Mouse (Mus musculus) heart, embryonic 11.5 days (tissue): ENCODE results near the gene Rasgrp2. TPM values are rescaled to one million over a fixed set of nuclear protein-coding genes. Genes with fewer than 3 reads are reported as not detected.

ENCODE experiments used
- ATAC-seq: fragments of 200-750 bp; cut with Nextera tagmentation; replicated peaks from 2 replicates; pipeline ENCODE4 v1.8.0; 2017; ENCODE audit warnings: moderate library complexity; ENCODE audit not compliant: insufficient number of reproducible peaks, low FRiP score, low TSS enrichment
- H3K27ac ChIP-seq: fragments of 300-500 bp; sonication (generic); 2 replicates; pipeline ENCODE4 v1.5.1; 2014; ENCODE audit warnings: mild to moderate bottlenecking, low read depth, low read length
- H3K27me3 ChIP-seq: fragments of 300-500 bp; sonication (generic); 2 replicates; pipeline ENCODE4 v1.6.1; 2014; ENCODE audit warnings: mild to moderate bottlenecking, low read length, mixed read lengths; ENCODE audit not compliant: control insufficient read depth, insufficient read depth
- H3K36me3 ChIP-seq: fragments of 300-500 bp; sonication (generic); 2 replicates; pipeline ENCODE4 v1.6.1; 2014; ENCODE audit warnings: mild to moderate bottlenecking, low read length, moderate library complexity, mixed read lengths; ENCODE audit not compliant: control insufficient read depth, insufficient read depth
- H3K4me1 ChIP-seq: fragments of 300-500 bp; sonication (generic); 2 replicates; pipeline ENCODE4 v1.6.1; 2014; ENCODE audit warnings: low read length; ENCODE audit not compliant: control insufficient read depth, insufficient read depth
- H3K4me2 ChIP-seq: fragments of 300-500 bp; sonication (generic); 2 replicates; pipeline ENCODE4 v1.6.1; 2014; ENCODE audit warnings: mild to moderate bottlenecking, moderate library complexity
- H3K4me3 ChIP-seq: fragments of 300-500 bp; sonication (generic); 2 replicates; pipeline ENCODE4 v1.5.1; 2014; ENCODE audit warnings: low read depth, low read length
- H3K9ac ChIP-seq: fragments of 300-500 bp; sonication (generic); 2 replicates; pipeline ENCODE4 v1.6.1; 2014; ENCODE audit warnings: mild to moderate bottlenecking, low read depth, low read length, moderate library complexity
- H3K9me3 ChIP-seq: fragments of 300-500 bp; sonication (generic); replicated peaks from 2 replicates; pipeline ENCODE4 v1.6.1; 2016; ENCODE audit warnings: low read length; ENCODE audit not compliant: control insufficient read depth
- WGBS: fragments of 180-500 bp; shearing (Covaris S2); extraction: QIAGEN DNeasy Blood & Tissue Kit; methylation state at CpG from one replicate; pipeline ENCODE4 v1.1.7; 2014; ENCODE audit not compliant: insufficient replicate concordance; 5-methylcytosine and 5-hydroxymethylcytosine counted together
- polyA plus RNA-seq: library from polyadenylated mRNA; unstranded; fragments of >200 nt; fragmentation: Nextera tagmentation; extraction: Ambion mirVana; gene quantifications from 2 replicates; pipeline ENCODE4 v1.2.1, GENCODE M21; 2014

The Rasgrp2 gene
- polyA plus RNA-seq, 1 experiment from 2014 or later, result 42.7 TPM

DNA sequence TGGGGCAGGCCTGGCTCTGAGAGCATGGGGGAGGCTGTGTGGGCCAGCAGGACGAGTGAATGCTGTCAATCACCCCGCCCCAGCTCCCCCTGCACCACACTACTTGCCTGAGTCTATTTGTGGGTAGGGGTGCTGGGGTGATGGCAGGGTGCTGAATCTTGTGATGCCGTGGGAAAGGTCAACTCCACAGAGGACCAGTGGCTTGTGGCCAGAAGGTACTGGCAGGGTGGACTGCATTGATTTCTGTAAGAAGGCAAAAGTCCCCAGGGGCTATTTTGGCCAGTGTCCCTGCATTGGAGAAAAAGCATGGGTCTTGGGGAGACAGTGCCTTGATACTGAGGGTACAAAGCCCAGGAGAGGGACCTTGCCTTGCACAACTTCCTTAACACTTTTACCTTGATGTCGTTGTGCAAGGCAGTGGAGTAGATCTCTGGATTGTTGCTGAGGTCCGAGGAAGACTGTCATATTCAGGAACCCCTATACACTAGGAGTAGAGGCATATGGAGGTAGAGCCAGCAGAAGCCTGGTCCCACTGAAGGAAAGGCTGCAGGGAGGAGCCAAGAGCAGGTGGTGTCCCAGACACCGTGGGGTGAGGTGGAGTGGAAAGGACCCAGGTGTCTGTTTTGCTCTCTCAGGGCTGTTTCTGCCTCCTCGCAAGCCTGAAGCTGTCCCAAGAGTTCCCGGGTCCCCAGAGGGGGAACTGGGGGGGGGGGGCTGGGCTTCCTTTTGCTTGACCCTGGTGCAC, 25.2 kb downstream of the Rasgrp2 start:
- Histone ChIP-seq H3K27ac (no peak overlapping the region), H3K27me3 (peaks cover 86% of the 10 kb centered on the region), H3K4me1 (peaks cover 14% of the 10 kb centered on the region), H3K9me3 (no peaks in the 10 kb centered on the region), H3K36me3 (no peaks in the 10 kb centered on the region), H3K4me3 (no peak overlapping the region), H3K4me2 (no peak overlapping the region), H3K9ac (no peak overlapping the region)
- 55% methylated on average over 7 of the region's 8 CpGs for WGBS
- no peak for ATAC-seq

DNA sequence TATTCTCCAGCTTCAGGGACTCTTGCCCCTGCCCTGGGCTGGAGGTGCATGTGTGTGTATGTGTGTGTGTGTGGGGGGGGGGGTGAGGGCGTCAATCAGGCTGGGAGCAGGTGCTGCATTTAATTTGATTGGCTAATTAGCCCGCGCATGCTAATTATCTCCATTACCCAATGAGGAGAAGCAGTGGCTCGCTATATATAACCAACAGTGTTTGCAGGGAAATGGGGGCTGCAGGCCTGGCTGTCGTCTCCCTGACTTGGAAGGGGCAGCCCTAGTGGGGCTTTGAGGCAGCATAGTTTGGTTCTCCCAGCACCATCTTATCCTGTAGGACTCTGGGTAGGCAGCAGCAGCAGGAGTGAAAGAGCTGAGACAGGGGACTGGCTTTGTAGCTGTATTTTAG, 26.5 kb downstream of the Rasgrp2 start:
- H3K4me3 ChIP-seq, result no peak overlapping the region
- no peak overlapping the region for H3K4me2 ChIP-seq
- H3K9me3 ChIP-seq, result no peaks in the 10 kb centered on the region
- H3K27ac ChIP-seq, result no peak overlapping the region
- no peak for ATAC-seq
- no peak overlapping the region for H3K9ac ChIP-seq
- peaks cover 14% of the 10 kb centered on the region for H3K4me1 ChIP-seq
- peaks cover 86% of the 10 kb centered on the region for H3K27me3 ChIP-seq
- 48% methylated on average over 5 of the region's 5 CpGs for WGBS
- no peaks in the 10 kb centered on the region for H3K36me3 ChIP-seq

DNA sequence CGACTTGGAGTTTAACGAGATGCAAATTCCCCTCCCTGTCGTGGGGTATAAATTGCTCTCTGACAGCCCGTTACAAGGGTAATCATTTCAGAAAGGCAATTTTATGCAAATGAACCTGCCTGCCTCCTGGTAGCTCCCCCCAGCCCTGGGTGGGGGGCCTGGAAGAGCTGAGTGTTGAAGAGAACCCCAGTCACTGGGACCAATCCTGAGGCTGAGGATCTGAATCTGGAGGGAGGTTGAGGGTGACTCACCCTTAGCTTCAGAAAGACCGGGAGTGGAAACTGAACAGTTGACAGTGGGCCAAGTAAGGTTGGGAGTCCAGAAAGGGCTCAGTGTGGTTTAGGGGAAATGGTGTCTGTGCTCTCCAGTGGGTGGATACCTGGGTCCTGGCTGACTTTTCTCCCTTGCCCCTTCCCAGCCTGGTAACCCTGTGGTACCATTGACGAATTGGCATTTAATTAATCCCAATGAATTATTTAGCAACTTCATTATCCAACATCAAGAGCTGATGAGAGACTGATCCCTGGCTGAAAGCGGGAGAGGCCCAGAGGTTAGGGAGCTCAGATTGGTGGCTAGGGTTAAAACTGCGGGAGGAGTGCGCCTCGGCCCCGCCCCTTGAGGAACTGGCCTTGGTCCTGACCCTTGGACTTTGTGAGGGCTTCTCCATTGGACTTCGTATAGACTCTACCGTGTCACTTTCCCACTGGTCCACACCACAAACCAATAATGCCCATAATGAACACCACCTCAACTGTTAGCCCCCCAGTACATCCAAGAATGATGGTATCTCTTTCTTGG, 27.8 kb downstream of the Rasgrp2 start:
- Histone ChIP-seq H3K27me3 (peaks cover 81% of the 10 kb centered on the region), H3K36me3 (no peaks in the 10 kb centered on the region), H3K4me2 (no peak overlapping the region), H3K9me3 (no peaks in the 10 kb centered on the region), H3K4me1 (peaks cover 14% of the 10 kb centered on the region), H3K9ac (no peak overlapping the region), H3K27ac (no peak overlapping the region), H3K4me3 (no peak overlapping the region)
- no peak for ATAC-seq
- 22% methylated on average over 13 of the region's 13 CpGs for WGBS

DNA sequence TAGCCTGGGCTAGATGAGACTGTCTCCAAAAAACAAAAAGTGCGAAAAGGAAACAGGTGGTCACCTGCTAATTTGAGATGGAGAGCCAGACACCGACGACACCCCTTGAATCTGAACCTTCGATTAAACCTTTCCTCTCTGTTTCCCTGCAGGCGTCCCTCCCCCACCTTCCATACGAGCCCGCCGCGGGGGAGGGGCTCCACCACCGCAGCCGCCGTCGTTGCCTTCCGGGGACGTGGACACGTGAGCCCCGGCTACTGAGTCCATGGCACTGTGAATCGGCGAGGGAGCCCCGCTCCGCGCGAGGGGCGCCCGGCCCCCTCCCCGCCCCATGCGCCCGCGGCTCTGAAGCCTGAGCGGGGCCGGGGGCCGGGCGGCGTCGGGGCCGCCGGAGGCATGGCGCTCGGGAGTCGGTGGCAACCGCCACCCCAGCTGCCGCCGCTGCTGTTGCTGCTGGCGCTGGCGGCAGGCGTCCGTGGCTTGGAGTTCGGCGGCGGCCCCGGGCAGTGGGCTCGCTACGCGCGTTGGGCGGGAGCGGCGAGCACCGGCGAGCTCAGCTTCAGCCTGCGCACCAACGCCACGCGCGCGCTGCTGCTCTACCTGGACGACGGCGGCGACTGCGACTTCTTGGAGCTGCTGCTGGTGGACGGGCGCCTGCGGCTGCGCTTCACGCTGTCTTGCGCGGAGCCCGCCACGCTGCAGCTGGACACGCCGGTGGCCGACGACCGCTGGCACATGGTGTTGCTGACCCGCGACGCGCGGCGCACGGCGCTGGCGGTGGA, 28.7 kb downstream of the Rasgrp2 start:
- Histone ChIP-seq H3K4me2 (peak overlapping the region; percentile 48), H3K9me3 (no peaks in the 10 kb centered on the region), H3K4me1 (peaks cover 14% of the 10 kb centered on the region), H3K36me3 (no peaks in the 10 kb centered on the region), H3K27me3 (peaks cover 81% of the 10 kb centered on the region), H3K27ac (no peak overlapping the region), H3K9ac (no peak overlapping the region), H3K4me3 (peak overlapping the region; percentile 25)
- WGBS, result 2% methylated on average over 90 of the region's 94 CpGs
- no peak for ATAC-seq

DNA sequence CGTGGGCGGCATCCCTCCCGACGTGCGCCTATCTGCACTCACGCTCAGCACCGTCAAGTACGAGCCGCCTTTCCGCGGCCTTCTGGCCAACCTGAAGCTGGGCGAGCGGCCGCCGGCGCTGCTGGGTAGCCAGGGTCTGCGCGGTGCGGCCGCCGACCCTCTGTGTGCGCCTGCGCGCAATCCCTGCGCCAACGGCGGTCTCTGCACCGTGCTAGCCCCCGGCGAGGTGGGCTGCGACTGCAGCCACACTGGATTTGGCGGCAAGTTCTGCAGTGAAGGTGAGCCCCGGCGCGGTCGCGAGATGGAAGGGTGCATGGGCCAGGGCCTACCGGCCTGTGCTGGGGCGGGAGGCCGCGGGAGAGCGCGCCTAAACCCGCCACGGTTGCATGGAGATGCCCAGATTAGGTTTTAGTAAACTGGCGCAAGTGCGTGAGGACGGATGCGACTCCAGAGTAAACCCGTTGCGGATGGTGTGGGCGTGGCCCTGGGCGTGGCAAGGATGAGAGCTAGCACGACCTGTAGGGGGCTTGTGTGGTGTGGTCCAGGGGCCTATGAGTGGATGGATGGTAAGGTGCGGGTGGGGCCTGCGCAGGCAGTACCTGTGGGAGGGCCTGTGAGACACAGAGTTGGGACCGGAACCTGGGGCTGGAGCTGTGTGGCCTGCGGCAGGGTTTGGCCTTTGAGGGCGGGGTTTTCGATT, 29.5 kb downstream of the Rasgrp2 start:
- ATAC-seq, result no peak; the same call in 1 of the 2 replicates
- Histone ChIP-seq H3K27ac (no peak overlapping the region), H3K4me2 (peak overlapping the region; percentile 48), H3K36me3 (no peaks in the 10 kb centered on the region), H3K4me3 (peak overlapping the region; percentile 25), H3K27me3 (peaks cover 73% of the 10 kb centered on the region), H3K9me3 (no peaks in the 10 kb centered on the region), H3K9ac (no peak overlapping the region), H3K4me1 (peaks cover 14% of the 10 kb centered on the region)
- under 1% methylated on average over 60 of the region's 60 CpGs for WGBS

DNA sequence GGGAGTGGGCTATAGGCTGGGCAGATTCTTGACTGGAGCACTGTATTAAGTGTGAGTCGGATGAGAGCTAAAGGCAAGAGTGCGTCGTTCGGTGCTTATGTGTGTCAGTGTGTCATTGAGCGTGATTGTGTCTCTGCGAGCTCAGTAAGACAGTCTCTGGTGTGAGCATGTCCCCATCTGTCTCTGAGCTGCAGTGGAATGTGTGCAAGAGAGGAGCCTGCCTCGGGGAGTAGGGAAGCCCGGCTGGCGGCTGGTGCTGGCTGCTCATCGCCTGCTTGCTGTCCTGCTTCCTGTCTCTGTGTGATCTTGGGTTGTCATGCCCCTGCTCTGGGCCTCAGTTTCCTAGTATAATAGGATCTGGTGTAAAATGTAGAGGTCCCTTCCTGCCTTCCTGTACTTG, 43.9 kb downstream of the Rasgrp2 start:
- H3K4me2 ChIP-seq, result no peak overlapping the region
- H3K27ac ChIP-seq, result no peak overlapping the region
- ATAC-seq, result no peak
- H3K36me3 ChIP-seq, result no peaks in the 10 kb centered on the region
- peaks cover 38% of the 10 kb centered on the region for H3K27me3 ChIP-seq
- no peaks in the 10 kb centered on the region for H3K9me3 ChIP-seq
- no peak overlapping the region for H3K9ac ChIP-seq
- 57% methylated on average over 10 of the region's 10 CpGs for WGBS
- H3K4me1 ChIP-seq, result peaks cover 2% of the 10 kb centered on the region; the same call in 1 of the 2 replicates
- no peak overlapping the region for H3K4me3 ChIP-seq

DNA sequence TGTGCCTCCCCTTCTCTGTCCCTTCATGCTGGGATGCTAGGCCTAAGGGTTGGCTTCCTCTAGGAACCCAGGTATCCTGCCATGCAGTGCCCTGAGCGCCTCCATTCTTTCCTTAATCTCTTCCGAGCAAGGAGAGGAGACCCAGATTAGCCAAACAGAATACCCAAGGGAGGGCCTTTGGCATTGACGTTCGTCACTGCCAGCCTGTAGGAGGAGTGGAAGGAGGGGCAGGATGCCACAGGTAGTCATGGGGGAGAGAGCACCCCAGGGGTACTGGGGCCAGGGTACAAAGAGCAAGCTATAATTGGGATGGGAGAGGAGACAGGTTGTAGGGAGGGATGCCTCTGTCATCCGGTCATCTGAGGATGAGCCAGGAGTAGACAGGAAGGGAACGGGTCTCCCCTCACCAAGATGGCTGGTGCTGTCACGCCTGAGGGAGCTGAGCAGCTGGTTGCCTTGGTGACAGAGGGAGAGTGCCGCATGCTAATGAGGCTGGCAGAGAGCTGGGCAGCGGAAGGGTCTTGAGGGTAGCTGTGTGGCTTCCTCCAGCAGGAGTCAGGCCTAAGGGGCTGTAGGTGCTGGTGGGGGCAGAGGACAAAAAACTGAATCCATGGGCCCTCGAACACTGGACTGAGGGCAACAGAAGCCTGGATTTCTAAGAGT, 46.8 kb downstream of the Rasgrp2 start:
- Histone ChIP-seq H3K36me3 (no peaks in the 10 kb centered on the region), H3K9ac (no peak overlapping the region), H3K27me3 (peaks cover 62% of the 10 kb centered on the region), H3K4me2 (no peak overlapping the region), H3K4me1 (peaks cover 8% of the 10 kb centered on the region; the same call in 1 of the 2 replicates), H3K27ac (no peak overlapping the region), H3K9me3 (no peaks in the 10 kb centered on the region), H3K4me3 (no peak overlapping the region)
- no peak for ATAC-seq
- WGBS, result 40% methylated on average over 10 of the region's 10 CpGs
